Mouse (Mus musculus) limb, embryonic 12.5 days (tissue): ENCODE results near the gene Speer4c. TPM values are rescaled to one million over a fixed set of nuclear protein-coding genes. Genes with fewer than 3 reads are reported as not detected.
"Not testable (repeated sequence)": the region's sequence is repeated elsewhere in the genome, so short reads cannot be mapped to it uniquely, and the experiment has no call there.

Experiments used
- ATAC-seq: fragments of 200-750 bp; cut with Nextera tagmentation; 2 replicates; pipeline ENCODE4 v1.8.0; 2017; ENCODE audit warnings: low read depth, moderate TSS enrichment; ENCODE audit not compliant: insufficient number of reproducible peaks, insufficient read depth, low FRiP score, low TSS enrichment
- H3K27ac ChIP-seq: fragments of 300-500 bp; sonication (generic); 2 replicates; pipeline ENCODE4 v1.5.1; 2016; ENCODE audit warnings: mild to moderate bottlenecking, moderate library complexity
- H3K27me3 ChIP-seq: fragments of 300-500 bp; sonication (generic); 2 replicates; pipeline ENCODE4 v1.6.1; 2016; ENCODE audit warnings: mild to moderate bottlenecking, moderate library complexity
- H3K36me3 ChIP-seq: fragments of 300-500 bp; sonication (generic); 2 replicates; pipeline ENCODE4 v1.6.1; 2016; ENCODE audit warnings: mild to moderate bottlenecking, moderate library complexity
- H3K4me1 ChIP-seq: fragments of 300-500 bp; sonication (generic); replicated peaks from 2 replicates; pipeline ENCODE4 v1.6.1; 2016
- H3K4me2 ChIP-seq: fragments of 300-500 bp; sonication (generic); 2 replicates; pipeline ENCODE4 v1.6.1; 2016; ENCODE audit warnings: mild to moderate bottlenecking, moderate library complexity
- H3K4me3 ChIP-seq: fragments of 300-500 bp; sonication (generic); replicated peaks from 2 replicates; pipeline ENCODE4 v1.5.1; 2016; ENCODE audit warnings: mild to moderate bottlenecking
- H3K9ac ChIP-seq: fragments of 300-500 bp; sonication (generic); replicated peaks from 2 replicates; pipeline ENCODE4 v1.6.1; 2016; ENCODE audit warnings: mild to moderate bottlenecking, moderate library complexity
- H3K9me3 ChIP-seq: fragments of 300-500 bp; sonication (generic); 2 replicates; pipeline ENCODE4 v1.6.1; 2016; ENCODE audit warnings: mild to moderate bottlenecking, moderate library complexity
- WGBS: fragments of 180-500 bp; shearing (Covaris S2); methylation state at CpG from one replicate; pipeline ENCODE4 v1.1.7; 2016; 5-methylcytosine and 5-hydroxymethylcytosine counted together
- polyA plus RNA-seq: library from polyadenylated mRNA; unstranded; fragments of >200 nt; fragmentation: Nextera tagmentation; extraction: Ambion mirVana; gene quantifications from 2 replicates; pipeline ENCODE4 v1.2.1, GENCODE M21; 2016

Speer4c gene
- polyA plus RNA-seq, 1 experiment from 2014 or later, result not detected

- ATAC-seq, result peak; percentile 78
- H3K4me1 ChIP-seq, H3K4me2 ChIP-seq, H3K4me3 ChIP-seq, H3K36me3 ChIP-seq, H3K27me3 ChIP-seq, H3K9ac ChIP-seq, H3K27ac ChIP-seq: not testable (repeated sequence)
- 68% methylated on average over 13 of the region's 13 CpGs for WGBS
- H3K9me3 ChIP-seq, result peaks cover 17% of the 10 kb centered on the region
These were observed 33.8 kb downstream of the Speer4c start for GRCm38 (mm10) chr5:15679980-15680949.

- not testable (repeated sequence) for H3K4me1 ChIP-seq, H3K4me3 ChIP-seq, H3K27me3 ChIP-seq, H3K27ac ChIP-seq, H3K9ac ChIP-seq, ATAC-seq, H3K4me2 ChIP-seq, H3K36me3 ChIP-seq
- WGBS, result 71% methylated on average over 2 of the region's 2 CpGs
- H3K9me3 ChIP-seq, result peaks cover 20% of the 10 kb centered on the region
These were observed 35.2 kb downstream of the Speer4c start for GRCm38 (mm10) chr5:15678907-15679306.

- peaks cover 29% of the 10 kb centered on the region for H3K9me3 ChIP-seq
- not testable (repeated sequence) for H3K4me2 ChIP-seq, H3K27ac ChIP-seq, ATAC-seq, H3K4me1 ChIP-seq, H3K27me3 ChIP-seq, H3K9ac ChIP-seq, H3K4me3 ChIP-seq, H3K36me3 ChIP-seq
- 85% methylated on average over 4 of the region's 4 CpGs for WGBS
These were observed 36.3 kb downstream of the Speer4c start for GRCm38 (mm10) chr5:15677750-15678149.

GRCm38 (mm10) chr5:15674429-15675244 is 39.4 kb downstream of the Speer4c start:
- H3K4me2 ChIP-seq, H3K9ac ChIP-seq, H3K4me1 ChIP-seq, H3K27ac ChIP-seq, H3K27me3 ChIP-seq, H3K36me3 ChIP-seq, H3K4me3 ChIP-seq: not testable (repeated sequence)
- 93% methylated on average over 5 of the region's 8 CpGs for WGBS
- peak; percentile 79 for ATAC-seq
- peaks cover 30% of the 10 kb centered on the region for H3K9me3 ChIP-seq

GRCm38 (mm10) chr5:15673989-15674388 is 40.1 kb downstream of the Speer4c start:
- peaks cover 26% of the 10 kb centered on the region for H3K9me3 ChIP-seq
- not testable (repeated sequence) for ATAC-seq, H3K27me3 ChIP-seq, H3K36me3 ChIP-seq, H3K4me3 ChIP-seq, H3K4me1 ChIP-seq, H3K4me2 ChIP-seq, H3K9ac ChIP-seq, H3K27ac ChIP-seq
- WGBS, result 69% methylated on average over 2 of the region's 2 CpGs

- not testable (repeated sequence) for H3K4me2 ChIP-seq, H3K4me1 ChIP-seq, H3K4me3 ChIP-seq, H3K36me3 ChIP-seq, H3K27me3 ChIP-seq, H3K9ac ChIP-seq, H3K27ac ChIP-seq
- ATAC-seq, result peak; percentile 52
- peaks cover 21% of the 10 kb centered on the region for H3K9me3 ChIP-seq
- 87% methylated on average over 15 of the region's 18 CpGs for WGBS
These were observed 43.3 kb downstream of the Speer4c start for GRCm38 (mm10) chr5:15670789-15671188.

- WGBS, result 76% methylated on average over 7 of the region's 7 CpGs
- not testable (repeated sequence) for ATAC-seq, H3K4me2 ChIP-seq
These were observed 50.2 kb downstream of the Speer4c start for GRCm38 (mm10) chr5:15663847-15664246.

More at GRCm38 (mm10) chr5:15663847-15664246, 50.2 kb downstream of the Speer4c start:
- not testable (repeated sequence) for H3K27me3 ChIP-seq, H3K9ac ChIP-seq, H3K4me1 ChIP-seq, H3K9me3 ChIP-seq, H3K36me3 ChIP-seq, H3K4me3 ChIP-seq, H3K27ac ChIP-seq

Other genes with a start within 250 kb of the Speer4c start
- not detected in 2 replicates for gene Gm21149, start 237.7 kb downstream of the Speer4c start, polyA plus RNA-seq
- gene Gm21190, start 185.0 kb downstream of the Speer4c start, polyA plus RNA-seq, result not detected in 2 replicates
- gene Gm21083, start 136.9 kb downstream of the Speer4c start, polyA plus RNA-seq, result not detected in 2 replicates
- not detected in 2 replicates for gene Speer4d, start 95.2 kb downstream of the Speer4c start, polyA plus RNA-seq
- gene 4930572O03Rik, start 57.2 kb downstream of the Speer4c start, polyA plus RNA-seq, result not detected in 2 replicates
- 19.5 and 20.5 TPM in 2 replicates for gene Cacna2d1, start 220.4 kb upstream of the Speer4c start, polyA plus RNA-seq